Mouse (Mus musculus) lung, postnatal 0 days (tissue): Measurements from ENCODE around the gene Vac14. TPM values are rescaled to one million over a fixed set of nuclear protein-coding genes. Genes with fewer than 3 reads are reported as not detected.

Source experiments
- ATAC-seq: fragments of 200-750 bp; cut with Nextera tagmentation; 2 replicates; pipeline ENCODE4 v1.8.0; 2017; ENCODE audit warnings: moderate library complexity
- DNase-seq: peaks from one replicate; pipeline ENCODE4 v3.0.0-alpha.2; 2016; ENCODE audit warnings: low spot score
- H3K27ac ChIP-seq: fragments of 300-500 bp; sonication (generic); 2 replicates; pipeline ENCODE4 v1.5.1; 2014; ENCODE audit warnings: antibody characterized with exemption, mild to moderate bottlenecking, low read length, mixed read lengths
- H3K27me3 ChIP-seq: fragments of 300-500 bp; sonication (generic); replicated peaks from 2 replicates; pipeline ENCODE4 v1.6.1; 2014; ENCODE audit warnings: low read length, mixed read lengths; ENCODE audit not compliant: insufficient read depth
- H3K36me3 ChIP-seq: fragments of 300-500 bp; sonication (generic); 2 replicates; pipeline ENCODE4 v1.6.1; 2014; ENCODE audit warnings: low read length, mixed read lengths; ENCODE audit not compliant: insufficient read depth
- H3K4me1 ChIP-seq: fragments of 300-500 bp; sonication (generic); 2 replicates; pipeline ENCODE4 v1.6.1; 2014; ENCODE audit warnings: antibody characterized with exemption, low read depth, low read length, mixed read lengths; ENCODE audit not compliant: insufficient read depth
- H3K4me2 ChIP-seq: fragments of 300-500 bp; sonication (generic); replicated peaks from 2 replicates; pipeline ENCODE4 v1.6.1; 2014; ENCODE audit warnings: low read depth, mild to moderate bottlenecking, low read length, moderate library complexity, mixed read lengths
- H3K4me3 ChIP-seq: fragments of 300-500 bp; sonication (generic); 2 replicates; pipeline ENCODE4 v1.5.1; 2014; ENCODE audit warnings: low read depth, low read length
- H3K9ac ChIP-seq: fragments of 300-500 bp; sonication (generic); replicated peaks from 2 replicates; pipeline ENCODE4 v1.6.1; 2014; ENCODE audit warnings: low read depth, mild to moderate bottlenecking
- H3K9me3 ChIP-seq: fragments of 300-500 bp; sonication (generic); 2 replicates; pipeline ENCODE4 v1.6.1; 2016; ENCODE audit warnings: low read length, mixed read lengths
- CTCF ChIP-seq: IDR thresholded peaks from 2 replicates; pipeline ENCODE4 v1.5.1; 2016; ENCODE audit warnings: antibody characterized with exemption, mild to moderate bottlenecking
- EP300 ChIP-seq: IDR thresholded peaks from 2 replicates; pipeline ENCODE4 v1.6.1; 2016; ENCODE audit warnings: antibody characterized with exemption, mild to moderate bottlenecking, control low read depth
- WGBS: fragments of 180-500 bp; shearing (Covaris S2); extraction: QIAGEN DNeasy Blood & Tissue Kit; methylation state at CpG from one replicate; pipeline ENCODE4 v1.1.7; 2014; 5-methylcytosine and 5-hydroxymethylcytosine counted together
- polyA plus RNA-seq: library from polyadenylated mRNA; unstranded; fragments of >200 nt; fragmentation: Nextera tagmentation; extraction: Ambion mirVana; gene quantifications from 2 replicates; pipeline ENCODE4 v1.2.1, GENCODE M21; 2015

The Vac14 gene
- polyA plus RNA-seq, 1 experiment from 2014 or later, result 11.1 TPM

DNA sequence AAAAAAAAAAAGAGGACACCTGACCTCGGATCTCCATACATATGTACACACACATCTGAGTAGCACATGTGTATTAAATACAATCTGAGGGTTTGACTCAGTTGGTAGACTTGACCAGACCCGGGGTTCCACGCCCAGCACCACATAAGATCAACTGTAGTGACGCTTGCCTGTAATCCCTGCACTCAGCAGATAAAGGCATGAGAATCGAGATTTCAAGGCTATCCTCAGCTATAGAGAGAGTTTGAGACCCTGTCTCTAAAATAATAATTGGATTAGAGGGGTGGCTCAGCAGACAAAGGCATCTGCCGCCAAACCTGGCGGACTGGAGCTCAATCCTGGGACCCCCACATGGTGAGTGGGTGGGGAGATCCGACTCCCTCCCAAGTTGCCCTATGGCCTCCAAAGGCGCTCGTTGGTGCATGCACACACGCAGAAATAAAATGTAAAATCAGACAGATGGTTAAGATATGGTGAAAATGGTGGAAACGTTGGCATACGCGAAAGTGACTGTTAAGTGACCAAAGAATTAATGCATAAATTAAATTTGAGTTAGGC is 505 bp upstream of the Vac14 start:
- no peak for DNase-seq
- no peak overlapping the region for H3K9ac ChIP-seq
- 19% methylated on average over 14 of the region's 14 CpGs for WGBS
- TF ChIP-seq EP300, result no peak
- peaks cover 6% of the 10 kb centered on the region; the same call in 1 of the 2 replicates for H3K4me1 ChIP-seq
- peak overlapping the region; percentile 90 for H3K4me2 ChIP-seq
- H3K27me3 ChIP-seq, result no peaks in the 10 kb centered on the region
- no peak overlapping the region for H3K27ac ChIP-seq
- H3K4me3 ChIP-seq, result peak overlapping the region; percentile 81
- no peaks in the 10 kb centered on the region for H3K36me3 ChIP-seq
- 0 out of 2 replicates have a peak, but pooled peaks have one; percentile 2 for ATAC-seq
- H3K9me3 ChIP-seq, result no peaks in the 10 kb centered on the region

GRCm38 (mm10) chr8:110619208-110619574 is 806 bp downstream of the Vac14 start:
- Histone ChIP-seq H3K4me3 (peak overlapping the region; percentile 81), H3K27ac (no peak overlapping the region), H3K9ac (peak overlapping the region; percentile 74), H3K9me3 (no peaks in the 10 kb centered on the region), H3K4me1 (peaks cover 6% of the 10 kb centered on the region; the same call in 1 of the 2 replicates), H3K4me2 (peak overlapping the region; percentile 90), H3K36me3 (no peaks in the 10 kb centered on the region), H3K27me3 (no peaks in the 10 kb centered on the region)
- no peak for DNase-seq
- ATAC-seq, result peak; percentile 5; the same call in 1 of the 2 replicates
- TF ChIP-seq CTCF (no peak), EP300 (no peak)
- WGBS, result 21% methylated on average over 8 of the region's 8 CpGs

- Histone ChIP-seq H3K9me3 (no peaks in the 10 kb centered on the region), H3K27ac (no peak overlapping the region), H3K4me3 (no peak overlapping the region), H3K36me3 (no peaks in the 10 kb centered on the region), H3K4me2 (no peak overlapping the region), H3K4me1 (peaks cover 6% of the 10 kb centered on the region; the same call in 1 of the 2 replicates), H3K9ac (no peak overlapping the region), H3K27me3 (no peaks in the 10 kb centered on the region)
- TF ChIP-seq CTCF (peak; percentile 40), EP300 (no peak)
- 83% methylated on average over 5 of the region's 5 CpGs for WGBS
- ATAC-seq, result no peak
- DNase-seq, result no peak
Observed at GRCm38 (mm10) chr8:110619919-110620318, 1.5 kb downstream of the Vac14 start.

DNA sequence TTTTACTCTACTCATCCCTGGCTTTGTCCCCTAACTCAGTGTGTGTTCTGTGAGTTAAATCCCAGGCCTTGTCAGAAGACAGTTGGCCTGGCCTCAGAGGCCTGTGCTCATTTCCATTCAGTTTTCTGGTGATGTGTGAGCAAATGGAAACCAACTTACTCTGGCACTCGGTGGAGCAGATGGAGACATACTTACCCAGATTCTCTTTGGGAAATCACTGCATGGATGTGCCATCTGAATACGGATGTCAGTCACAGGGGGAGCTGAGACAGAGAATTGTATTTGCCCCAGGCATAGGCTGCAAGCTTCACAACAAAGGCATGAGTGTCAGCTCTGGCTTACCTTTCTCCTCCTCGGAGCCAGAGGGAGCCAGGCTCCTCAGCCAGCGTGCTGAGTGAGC is 8.0 kb downstream of the Vac14 start:
- no peak overlapping the region for H3K4me2 ChIP-seq
- H3K27ac ChIP-seq, result no peak overlapping the region
- no peaks in the 10 kb centered on the region for H3K4me1 ChIP-seq
- H3K9me3 ChIP-seq, result no peaks in the 10 kb centered on the region
- H3K36me3 ChIP-seq, result no peaks in the 10 kb centered on the region
- 76% methylated on average over 4 of the region's 4 CpGs for WGBS
- H3K9ac ChIP-seq, result no peak overlapping the region
- no peaks in the 10 kb centered on the region for H3K27me3 ChIP-seq
- no peak overlapping the region for H3K4me3 ChIP-seq
- ATAC-seq (no peak), DNase-seq (no peak)
- TF ChIP-seq CTCF (no peak), EP300 (no peak)

DNA sequence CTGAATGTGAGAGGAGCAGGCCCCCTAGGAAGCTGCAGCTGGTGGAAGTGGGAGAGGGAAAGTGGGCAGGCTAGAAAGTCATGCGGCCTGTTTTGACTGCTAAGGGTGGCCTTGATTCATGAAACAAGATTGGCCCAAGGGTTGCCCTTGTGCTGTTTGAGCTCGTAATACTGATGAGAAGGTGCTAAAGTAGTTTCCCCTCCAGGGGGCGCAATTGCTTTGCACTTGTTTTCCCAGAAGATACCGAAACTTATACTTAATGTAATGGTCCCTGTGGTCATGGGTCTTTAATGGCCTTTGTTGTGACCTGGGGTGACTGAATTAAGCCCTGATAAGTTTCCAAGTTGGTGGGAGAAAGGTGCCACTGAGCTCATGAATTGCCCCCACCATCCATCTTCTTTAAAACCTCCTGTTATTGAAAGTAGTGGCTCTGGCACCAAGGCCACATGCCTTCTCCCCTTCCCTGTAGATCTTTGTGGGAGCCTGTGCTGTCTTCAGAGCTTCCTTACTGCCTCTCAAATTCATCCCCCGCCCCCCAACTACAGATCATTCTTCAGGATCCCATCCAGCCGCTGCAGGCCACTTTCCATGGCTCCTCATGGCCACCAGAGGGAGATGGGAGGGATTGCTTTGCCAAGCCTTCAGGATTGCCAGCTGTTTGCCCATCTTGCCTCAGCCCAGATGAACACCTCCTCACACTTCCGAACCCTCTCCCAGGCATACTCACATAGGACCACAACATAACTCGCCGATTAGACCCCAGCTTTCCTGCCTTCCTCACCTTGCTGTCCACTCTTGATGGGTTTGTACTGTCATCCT is 11.1 kb downstream of the Vac14 start:
- DNase-seq (peak; percentile 74), ATAC-seq (peak; percentile 27; the same call in 1 of the 2 replicates)
- Histone ChIP-seq H3K9me3 (no peaks in the 10 kb centered on the region), H3K9ac (no peak overlapping the region), H3K27ac (peak overlapping the region; percentile 14; the same call in 1 of the 2 replicates), H3K4me3 (no peak overlapping the region), H3K27me3 (no peaks in the 10 kb centered on the region), H3K4me1 (no peaks in the 10 kb centered on the region), H3K4me2 (no peak overlapping the region), H3K36me3 (0 out of 2 replicates have a peak, but pooled peaks cover under 1% of the 10 kb centered on the region)
- 69% methylated on average over 9 of the region's 9 CpGs for WGBS
- peak; percentile 75 for TF ChIP-seq CTCF
- no peak for TF ChIP-seq EP300

DNA sequence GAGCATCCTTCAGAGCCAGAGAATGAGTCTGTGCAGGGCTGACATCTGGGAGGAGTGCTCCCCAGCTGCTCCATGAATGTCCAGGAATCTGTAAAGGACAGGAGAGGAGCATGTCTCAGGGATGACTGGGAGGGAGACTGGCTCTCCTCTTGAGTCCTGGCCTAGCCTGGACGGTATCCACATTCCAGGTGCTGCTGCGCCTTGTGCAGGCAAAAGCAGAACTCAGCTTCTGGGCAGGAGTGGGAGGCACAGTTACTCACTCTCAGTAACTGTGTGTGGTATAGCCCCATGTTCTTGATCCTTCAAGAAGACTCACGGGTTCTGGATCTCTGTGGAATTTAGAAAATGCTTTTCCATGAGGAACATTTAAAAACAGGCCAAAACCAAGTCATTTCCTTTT is 11.7 kb downstream of the Vac14 start:
- no peaks in the 10 kb centered on the region for H3K4me1 ChIP-seq
- H3K4me3 ChIP-seq, result no peak overlapping the region
- H3K27me3 ChIP-seq, result no peaks in the 10 kb centered on the region
- 0 out of 2 replicates have a peak, but pooled peaks cover 7% of the 10 kb centered on the region for H3K36me3 ChIP-seq
- DNase-seq (no peak), ATAC-seq (no peak; the same call in 1 of the 2 replicates)
- H3K27ac ChIP-seq, result peak overlapping the region; percentile 14; the same call in 1 of the 2 replicates
- 86% methylated on average over 3 of the region's 3 CpGs for WGBS
- no peak for TF ChIP-seq CTCF
- no peak for TF ChIP-seq EP300
- no peaks in the 10 kb centered on the region for H3K9me3 ChIP-seq
- H3K9ac ChIP-seq, result no peak overlapping the region
- no peak overlapping the region for H3K4me2 ChIP-seq
